Mouse (Mus musculus): ENCODE data around the gene Spo11.

Spo11 gene

DNA sequence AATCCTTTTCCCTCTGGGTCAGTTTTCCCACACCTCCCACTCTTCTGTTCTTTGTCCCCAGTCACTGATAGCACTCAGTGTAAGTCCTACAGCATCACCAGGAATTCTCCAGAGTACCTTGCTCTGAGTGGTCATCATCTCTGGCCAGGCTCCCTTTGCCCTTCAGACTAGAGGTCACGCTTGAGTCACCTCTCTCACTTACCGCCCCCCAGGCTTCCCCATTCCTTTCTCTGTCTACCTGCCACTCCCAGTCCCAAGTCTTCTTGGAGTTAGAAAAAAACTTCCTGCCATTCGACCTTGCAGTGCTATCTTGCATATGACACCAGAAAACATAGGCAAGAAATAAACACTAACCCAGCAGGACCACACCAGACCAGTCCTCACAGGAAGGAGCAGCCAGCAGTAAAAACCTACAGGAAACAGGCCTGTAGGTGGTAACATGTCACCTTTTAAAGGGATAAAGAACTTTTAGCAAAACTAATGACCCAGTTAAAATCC lies 32.8 kb downstream of the Spo11 start:
- no peak for DNase-seq

DNA sequence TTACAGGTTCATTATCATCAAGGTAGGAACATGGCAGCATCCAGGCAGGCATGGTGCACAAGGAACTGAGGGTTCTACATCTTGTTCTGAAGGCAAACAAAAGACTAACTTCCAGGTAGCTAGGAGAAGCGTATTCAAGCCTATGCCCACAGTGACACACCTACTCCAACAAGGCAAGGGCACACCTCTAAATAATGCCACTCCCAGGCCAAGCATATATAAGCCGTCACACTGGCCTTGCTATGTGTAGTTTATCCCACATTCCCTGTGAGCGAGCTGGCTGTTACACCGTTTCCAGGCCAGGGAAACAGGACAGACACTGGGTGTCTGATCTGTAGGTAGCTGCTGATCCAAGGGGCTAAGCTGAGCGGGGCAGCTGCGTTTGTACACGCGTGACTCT lies 33.9 kb downstream of the Spo11 start:
- no peak for DNase-seq

DNA sequence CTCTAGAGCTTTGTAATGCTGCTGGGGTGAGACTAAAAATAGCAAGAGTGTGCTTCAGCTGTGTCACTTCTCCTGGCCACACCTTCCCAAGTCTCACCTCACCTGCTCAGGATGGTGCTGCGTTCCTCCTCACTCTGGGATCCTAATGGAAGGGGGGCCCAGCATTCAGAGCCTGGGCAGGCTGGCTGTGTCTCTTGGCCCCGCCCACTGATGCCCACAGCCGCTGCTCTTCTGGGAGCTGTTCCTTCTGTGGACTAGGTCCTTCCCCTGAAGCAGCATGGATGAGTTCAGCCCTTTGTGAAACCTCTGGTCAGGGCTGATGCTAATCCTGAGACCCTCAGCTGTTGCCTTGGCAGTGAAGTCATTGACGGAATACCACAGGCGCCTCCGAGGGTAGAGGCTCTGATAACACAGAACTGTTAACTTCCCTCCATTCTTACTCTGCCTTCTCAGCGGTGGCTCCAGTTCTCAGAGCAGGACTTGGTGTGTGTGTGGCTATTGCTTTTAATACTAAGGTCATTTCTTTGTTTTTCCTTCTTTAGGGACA lies 37.3 kb downstream of the Spo11 start:
- peak; percentile 92 for DNase-seq

DNA sequence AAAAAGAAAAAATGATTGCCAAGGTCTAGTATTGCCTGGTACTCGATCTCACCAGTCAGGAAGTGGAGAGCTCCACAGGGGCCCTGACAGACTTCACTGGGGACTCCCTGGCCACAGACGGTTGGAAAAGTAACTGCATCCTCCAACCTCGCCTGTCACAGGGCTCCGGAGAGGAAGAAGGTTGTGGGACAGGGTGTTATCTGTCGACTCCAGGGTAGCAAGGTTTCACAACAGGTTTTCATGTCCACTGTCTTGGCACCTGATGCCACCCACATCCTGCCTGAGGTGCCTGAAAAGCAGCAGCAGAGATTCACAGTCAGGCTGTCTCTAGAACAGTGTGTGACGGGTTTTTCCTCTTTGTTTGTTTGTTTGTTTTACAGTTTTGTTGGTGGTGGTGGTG lies 40.4 kb downstream of the Spo11 start:
- no peak for DNase-seq

DNA sequence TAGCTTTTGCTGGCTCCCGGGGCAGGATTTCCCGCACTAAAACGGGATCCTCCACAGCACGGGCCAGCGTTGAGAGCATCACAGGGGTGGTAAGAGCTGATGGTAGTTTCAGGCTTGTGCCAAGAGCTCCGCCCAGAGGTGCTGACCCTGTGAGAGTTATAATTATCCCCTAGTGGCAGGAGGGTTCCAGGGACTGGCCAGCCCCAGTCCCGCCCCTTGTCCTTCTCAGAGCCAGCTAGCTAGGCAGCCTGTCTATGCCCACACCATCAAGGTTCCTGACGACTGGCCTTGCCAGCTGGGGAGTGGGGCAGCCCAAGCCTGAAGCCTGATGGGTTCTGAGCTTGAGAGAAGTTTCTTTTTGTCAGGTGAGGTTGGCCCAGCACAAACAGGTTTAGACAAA lies 41.1 kb downstream of the Spo11 start:
- peak; percentile 98 for DNase-seq

DNA sequence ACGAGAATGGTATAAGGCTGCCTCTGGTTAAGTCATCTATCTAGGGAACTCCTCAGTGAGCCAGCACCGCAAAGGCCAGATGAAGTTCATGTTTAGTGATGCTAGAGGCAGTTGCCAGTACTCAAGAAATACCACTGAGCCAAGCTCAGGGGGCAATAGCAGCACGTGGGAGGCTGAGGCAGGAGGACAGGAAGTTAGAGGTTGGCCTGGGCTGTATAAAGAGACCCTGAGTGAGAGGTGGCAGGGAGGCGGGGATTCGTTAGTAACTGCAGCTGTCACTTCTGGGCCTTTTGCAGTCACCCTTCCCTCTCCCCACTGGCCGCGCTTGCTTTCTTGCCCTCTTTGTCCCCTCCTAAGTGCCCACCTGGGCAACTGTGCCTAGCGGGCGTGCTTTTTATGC lies 41.8 kb downstream of the Spo11 start:
- DNase-seq = no peak

DNA sequence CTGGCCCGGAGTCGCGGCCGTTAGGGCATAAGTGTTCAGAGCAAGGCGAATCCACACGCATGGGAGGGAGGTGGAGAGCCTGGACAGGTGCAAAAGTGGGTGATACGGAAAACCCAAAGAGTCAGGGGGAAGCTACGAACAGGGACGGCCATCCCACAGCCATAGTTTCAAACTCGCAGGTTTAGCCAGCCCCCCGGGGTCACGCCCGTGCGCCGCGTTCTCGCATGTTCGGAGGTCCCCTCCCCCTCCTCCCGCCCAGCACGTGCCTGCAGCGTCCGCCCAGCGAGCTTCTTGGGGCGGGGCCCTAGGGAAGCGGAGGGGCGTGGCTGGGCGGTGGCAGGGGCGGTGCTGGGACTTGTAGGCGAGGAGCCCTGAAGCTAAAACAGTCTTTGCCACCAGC lies 42.3 kb downstream of the Spo11 start:
- DNase-seq = peak; percentile 99

DNA sequence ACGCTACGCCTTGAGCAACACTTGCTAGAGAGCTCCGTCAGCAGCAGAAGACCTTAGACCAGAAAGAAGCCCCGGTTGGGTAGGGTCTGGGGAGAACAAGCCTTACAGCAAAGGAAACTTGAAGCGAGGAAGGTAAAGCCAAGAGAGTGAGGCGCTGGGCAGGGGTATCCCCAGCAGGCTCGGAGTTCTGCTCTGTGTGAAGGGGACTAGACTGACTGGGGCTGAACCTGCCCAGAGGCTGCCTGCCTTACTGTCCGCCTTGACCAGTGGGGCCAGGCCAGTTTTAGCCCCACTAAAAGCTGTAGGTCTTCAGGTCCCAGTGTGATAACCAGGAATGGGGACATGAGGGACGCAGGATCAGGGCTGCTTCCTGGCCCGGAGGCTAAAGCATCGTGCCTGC lies 42.9 kb downstream of the Spo11 start, which contains the start of gene Rbm38:
Gene Rbm38, plus strand, starts transcription at position 69 of the 400 bp plus-strand sequence.
- DNase-seq = no peak

DNA sequence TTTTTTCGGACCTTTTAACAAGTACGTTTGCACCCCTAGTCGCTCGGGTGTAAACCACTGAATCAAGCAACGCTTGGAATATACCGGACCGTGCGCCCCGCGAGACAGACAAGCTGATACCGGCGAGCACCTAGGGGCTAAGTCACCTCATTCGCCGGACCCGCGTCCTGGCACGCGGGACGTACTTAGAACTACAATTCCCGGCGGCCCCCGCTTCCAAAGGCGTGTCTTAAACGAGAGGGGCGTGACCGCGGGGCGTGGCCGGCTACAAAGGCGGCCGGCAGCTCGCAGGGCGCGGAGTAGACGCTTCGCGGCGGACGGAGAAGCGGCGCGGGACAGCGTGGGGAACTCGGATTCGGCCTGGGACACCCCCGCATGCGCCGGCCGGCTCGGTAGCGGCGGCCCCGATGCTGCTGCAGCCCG lies 44.1 kb downstream of the Spo11 start:
- peak; percentile 99 for DNase-seq

DNA sequence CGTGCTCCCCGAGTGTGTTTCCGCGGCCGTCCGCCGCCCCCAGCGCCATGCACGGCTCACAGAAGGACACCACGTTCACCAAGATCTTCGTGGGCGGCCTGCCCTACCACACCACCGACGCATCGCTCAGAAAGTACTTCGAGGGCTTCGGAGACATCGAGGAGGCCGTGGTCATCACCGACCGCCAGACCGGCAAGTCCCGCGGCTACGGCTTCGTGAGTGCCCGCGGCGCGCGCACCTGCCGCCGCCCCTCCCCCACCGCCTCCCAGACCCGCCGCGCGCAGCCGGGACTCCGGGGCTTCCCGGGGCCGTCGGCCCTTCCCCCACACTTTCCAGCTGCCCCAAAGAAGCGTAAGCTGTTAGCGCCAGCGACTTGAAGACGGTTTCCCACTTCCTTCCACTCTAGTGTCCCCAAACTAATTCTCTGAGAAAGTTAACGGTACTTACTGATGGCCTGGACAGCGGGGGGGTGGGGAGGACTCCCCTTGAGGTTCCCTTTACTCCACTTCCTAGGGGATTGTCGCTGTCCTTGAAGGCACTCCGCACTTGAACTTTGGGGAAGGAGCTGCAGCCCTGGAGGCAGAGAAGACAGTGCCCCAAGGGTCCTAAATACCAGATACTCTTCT lies 44.7 kb downstream of the Spo11 start:
- peak; percentile 96 for DNase-seq

DNA sequence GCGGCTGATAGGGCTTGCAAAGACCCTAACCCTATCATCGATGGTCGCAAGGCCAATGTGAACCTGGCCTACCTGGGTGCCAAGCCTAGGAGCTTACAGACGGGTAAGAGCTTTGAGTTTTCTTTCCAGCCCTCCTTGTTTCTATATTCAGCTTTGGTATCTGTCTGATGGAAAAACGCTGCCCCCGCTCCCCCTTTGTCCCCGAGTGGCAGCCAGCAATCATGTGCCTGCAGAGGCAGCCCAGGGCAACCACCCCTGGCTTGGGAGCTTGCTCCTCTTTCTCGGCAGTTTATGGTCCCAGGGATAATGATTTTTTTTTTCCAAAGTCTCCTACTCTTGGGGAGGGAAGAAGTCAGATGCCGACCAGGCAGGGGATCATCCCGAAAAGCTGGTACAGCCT lies 45.3 kb downstream of the Spo11 start:
- DNase-seq = peak; percentile 97

DNA sequence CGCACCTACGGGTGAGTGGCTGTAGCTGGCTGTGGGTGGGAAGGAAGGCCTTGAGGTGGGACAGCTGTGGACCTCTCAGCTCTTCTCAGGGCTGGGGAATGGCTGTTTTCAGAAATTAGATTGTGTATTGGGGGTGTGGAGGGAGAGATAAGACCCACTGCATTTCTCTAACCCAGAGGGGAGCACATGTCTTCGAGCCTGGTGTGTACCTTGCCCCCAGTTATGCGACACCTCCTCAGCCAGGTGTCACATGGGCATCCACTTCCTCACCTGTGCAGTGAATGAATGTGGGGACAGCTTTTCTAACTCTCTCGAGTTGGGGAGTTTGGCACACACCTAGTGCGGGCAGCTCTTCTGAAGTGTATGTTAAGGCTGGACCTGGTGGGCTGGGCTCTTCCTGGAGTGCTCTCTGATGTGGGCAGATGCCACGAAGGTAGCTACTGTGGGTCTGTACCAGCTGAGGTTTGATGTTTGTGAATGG lies 45.9 kb downstream of the Spo11 start:
- peak; percentile 90 for DNase-seq

DNA sequence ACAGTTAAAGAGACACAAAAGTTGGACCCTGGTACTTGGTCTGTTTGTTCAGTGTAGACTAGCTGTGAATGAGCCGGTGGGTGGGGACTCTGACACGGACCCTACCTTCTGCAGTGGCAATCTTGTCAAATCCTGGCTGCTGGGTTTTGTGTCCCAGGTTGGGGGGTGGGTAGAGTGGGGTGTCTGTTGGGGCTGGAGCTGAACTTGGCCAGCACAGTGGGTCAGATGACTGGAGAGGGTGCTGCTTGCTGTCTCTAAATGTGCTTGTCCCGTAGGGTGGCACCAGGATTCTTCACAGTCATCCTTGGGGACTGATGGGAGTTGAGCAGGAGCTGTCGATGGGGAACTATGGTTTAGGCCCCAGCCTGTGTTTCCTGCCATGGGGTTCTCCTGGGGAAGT lies 46.5 kb downstream of the Spo11 start:
- DNase-seq = peak; percentile 95

DNA sequence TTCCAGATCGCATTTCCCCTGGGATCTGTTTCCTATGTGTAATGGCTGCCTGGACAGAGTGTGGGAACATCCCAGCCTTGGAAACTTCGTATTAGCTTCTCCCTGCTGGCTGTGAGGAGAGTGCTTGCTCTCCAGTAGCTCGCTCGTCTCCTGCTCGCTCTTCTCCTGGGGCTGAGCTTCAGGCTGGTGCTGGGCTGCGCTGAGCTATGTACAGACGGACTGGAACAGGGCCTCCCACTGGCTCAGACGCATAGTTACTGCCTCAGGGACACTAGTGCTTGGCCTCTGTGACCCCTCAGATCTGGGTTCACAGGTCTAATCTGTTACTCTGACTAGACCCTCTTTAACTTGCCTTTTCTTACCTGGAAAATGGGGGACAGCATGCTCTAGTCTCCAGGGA lies 46.9 kb downstream of the Spo11 start:
- DNase-seq = no peak

DNA sequence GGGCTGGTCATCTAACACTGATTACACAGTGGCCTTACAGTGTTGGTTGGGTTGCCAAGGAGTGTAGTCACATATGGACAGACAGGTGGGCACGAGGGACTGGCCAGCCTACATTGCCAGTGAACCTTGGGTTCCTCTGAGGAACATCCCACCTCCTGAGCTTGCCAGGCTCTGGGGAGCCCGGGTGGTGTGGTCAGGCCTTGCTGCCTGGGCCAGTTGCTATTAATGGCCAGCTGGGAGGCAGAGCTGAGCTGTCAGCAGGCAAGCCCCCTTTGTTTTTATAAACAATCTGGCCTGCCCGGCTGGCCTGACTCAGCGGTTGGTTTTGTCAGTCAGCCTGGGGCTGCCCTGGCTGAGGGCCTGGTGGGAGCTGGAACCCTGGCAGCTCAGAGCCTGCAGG lies 47.4 kb downstream of the Spo11 start:
- peak; percentile 98 for DNase-seq

DNA sequence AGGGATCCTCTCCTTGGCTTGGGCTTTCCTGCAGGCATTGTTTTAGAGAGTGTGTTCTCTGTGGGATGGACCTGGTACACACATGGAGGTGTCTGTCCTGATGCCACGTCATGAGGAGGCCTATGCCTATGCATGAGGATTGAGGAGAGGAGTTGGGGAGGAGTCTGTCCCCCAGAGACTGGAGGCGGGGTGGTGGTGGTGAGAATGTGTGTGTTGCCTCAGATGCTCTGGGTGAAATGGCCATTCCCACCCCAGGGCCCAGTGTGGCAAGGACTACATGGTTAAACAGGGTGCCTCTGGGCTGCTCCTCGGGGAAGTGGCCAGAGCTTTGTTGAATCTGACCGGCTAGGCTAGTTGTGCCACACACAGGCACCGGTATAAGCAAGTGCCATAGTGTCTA lies 48.8 kb downstream of the Spo11 start:
- no peak for DNase-seq

DNA sequence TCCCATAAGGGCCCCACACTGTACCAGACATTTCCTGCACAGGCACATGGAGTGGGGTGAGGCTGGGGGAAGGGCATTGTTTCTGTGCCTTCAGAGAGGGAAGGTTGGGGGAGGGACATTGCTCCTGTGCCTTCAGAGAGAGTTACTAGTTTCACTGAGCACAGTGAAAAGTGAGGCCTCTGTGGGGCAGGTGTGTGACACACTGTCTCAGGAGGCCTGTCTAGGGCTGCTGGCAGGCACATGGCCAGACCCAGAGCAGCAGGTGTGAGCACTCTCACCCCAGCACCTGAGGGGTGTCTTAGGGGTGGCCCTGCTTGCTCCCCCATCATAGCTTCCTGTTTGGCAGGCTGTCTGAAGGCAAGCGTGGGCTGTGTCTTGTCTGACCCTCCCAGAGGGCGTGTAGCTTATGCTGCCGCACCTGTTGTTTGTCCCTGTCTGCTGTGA lies 49.2 kb downstream of the Spo11 start:
- DNase-seq = peak; percentile 92

DNA sequence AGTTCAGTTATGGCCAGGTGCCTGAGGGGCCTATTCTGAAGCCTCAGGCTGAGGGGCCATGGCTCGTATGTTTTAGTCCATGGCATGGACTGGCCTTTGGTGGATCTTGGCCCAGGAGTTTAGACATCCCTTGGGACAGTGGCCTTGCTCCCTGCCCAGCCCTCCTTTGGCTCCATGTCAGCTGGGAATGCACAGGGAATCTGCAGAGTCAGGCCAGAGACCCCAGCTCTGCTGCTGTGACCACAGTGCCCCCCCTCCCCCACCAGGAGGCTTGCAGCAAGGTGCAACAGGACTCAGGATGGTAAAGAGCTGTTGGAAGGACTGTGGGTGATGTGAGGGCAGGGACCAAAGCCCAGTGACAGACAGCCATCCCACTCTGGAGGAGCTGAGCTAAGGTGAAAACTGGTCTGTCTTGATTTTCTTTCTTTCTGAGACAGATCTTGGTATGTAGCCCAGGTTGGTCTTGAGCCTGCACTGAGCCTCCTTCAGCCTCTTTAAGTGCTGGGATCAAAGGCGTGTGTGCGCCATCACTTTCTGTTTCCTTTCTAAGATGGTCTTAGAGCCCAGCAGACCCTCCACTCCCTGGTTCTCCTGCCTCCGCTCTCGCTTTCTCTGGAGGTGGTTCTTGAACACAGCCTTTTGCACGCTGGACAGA lies 49.8 kb downstream of the Spo11 start:
- DNase-seq = no peak

DNA sequence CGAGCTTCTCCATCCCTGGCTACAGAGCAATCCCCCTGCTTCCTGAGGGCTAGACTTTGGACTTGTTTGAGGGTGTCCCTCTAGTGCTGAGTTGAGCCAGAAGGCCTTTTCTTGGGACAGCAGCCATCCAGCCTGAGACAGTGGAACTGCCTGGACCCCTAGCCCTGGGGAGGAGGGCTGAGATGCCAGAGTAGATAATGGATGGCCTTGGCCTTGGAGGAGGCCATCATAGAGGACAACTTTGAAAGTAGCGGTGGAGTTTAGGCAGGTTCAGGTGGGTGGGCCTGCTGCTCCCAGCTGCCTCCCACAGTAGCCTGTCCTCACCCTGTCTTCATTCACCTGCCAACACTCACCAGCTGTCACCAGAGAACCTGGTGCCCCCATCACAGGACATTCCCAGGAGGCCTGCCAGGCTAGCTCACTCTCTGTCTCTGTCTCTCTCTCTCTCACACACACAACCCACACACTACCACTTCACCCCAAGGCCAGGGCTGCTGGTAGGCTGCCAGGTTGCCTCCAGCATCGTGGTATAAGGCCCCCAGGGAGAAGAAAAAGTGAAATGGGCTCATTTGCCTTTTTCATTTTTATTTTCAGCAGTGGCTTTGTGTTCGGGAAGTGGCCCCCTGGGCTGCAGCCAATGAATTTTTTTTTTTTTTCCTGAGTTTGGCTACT lies 50.5 kb downstream of the Spo11 start:
- DNase-seq = peak; percentile 95

DNA sequence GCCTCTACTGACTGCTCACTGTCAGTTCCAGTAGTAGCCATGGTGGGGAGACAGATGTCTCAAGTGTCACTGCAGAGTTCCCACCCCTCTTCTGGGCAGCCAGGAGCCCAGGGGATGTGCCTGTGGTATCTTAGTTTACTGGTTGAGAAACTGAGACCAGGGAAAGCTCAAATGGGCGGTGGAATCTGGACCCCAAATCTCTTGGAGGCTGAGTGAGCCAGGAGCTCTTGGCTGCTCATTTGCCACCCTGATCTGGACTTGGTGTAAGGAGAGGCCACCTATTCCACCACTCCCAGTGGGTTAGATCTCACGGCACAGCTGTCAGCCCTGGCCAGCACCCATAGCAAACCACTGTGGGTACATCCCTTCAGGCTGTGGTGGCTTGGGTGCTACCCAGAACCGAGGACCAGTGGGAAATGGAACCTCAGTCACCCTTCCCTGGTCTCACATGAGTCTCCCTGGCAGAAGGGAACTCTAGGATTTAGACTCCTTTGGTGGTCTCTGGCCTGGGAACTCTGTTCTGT lies 51.1 kb downstream of the Spo11 start:
- peak; percentile 86 for DNase-seq

DNA sequence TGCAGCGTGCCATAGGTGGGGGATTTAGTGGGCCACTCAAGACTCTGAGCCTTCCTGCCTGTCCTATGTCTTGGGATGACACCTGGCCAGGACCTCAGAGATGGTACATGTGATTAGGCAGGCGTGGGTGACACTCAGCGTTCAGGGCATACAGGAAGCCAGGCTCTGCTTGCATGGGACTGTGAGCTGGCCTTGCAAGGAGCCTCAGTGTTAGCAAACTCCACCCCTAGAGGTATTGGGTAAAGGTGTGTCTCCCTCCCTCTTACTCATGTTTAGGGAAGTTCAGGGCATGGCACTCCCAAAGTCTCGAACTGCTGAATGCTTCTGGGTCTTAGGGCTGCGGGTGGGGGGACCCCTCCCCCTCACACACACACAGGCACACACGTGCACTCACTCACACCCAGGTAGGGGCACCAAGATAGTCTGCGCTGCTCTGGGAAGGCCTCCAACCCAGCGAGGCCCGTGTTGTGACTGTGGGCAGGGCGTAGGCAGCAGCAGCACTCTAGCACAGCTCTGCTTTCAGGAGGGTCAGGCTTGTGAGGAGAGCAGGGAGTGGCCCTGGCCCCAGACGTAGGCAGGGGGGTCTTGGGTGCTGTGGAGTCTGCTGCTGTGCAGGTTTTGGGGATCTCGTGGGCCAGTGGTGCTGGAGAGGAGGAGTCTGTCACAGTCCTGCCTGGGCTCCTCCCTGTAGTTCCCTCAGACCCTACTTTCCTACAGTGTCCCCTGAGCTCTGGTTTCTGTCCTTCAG lies 53.3 kb downstream of the Spo11 start:
- peak; percentile 91 for DNase-seq

DNA sequence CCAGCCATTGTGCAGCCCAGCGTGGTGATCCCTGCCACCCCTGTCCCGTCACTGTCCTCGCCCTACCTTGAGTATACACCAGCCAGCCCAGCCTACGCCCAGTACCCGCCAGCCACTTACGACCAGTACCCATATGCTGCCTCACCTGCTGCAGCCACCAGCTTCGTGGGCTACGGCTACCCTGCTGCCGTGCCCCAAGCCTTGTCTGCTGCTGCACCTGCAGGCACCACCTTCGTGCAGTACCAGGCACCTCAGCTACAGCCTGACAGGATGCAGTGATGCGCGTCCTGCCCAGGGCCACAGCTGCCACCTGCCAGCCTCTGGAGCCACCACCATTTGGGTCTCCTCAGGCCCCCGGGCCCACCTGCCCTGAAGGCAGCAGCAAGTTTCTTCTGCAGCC lies 56.0 kb downstream of the Spo11 start:
- DNase-seq = no peak

DNA sequence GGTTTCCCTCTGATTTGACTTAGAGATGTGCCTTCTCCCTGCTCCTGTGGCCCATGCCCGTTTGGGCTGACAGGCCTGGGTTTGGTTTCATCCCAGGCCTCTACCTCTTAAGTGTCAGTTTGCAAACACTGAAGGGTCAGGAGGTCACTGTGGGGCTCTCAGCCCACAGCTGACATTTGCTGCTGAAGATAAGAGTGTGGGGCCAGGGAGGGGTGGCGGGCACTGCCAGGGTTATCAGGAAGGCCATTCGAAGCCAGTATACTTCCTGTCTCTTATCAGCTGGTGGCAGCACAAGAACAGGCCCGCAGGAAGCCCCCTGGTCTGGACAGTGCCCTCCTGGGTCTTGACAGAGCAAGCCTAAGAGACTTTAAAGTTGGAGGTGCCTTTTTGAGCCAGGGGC lies 57.5 kb downstream of the Spo11 start:
- DNase-seq = peak; percentile 90
